Mouse (Mus musculus): Measurements from ENCODE around the gene Copz2. TPM values are rescaled to one million over a fixed set of nuclear protein-coding genes. Genes with fewer than 3 reads are reported as not detected.

Copz2 gene
- polyA plus RNA-seq, 1 experiment from 2014 or later: 136 TPM

DNA sequence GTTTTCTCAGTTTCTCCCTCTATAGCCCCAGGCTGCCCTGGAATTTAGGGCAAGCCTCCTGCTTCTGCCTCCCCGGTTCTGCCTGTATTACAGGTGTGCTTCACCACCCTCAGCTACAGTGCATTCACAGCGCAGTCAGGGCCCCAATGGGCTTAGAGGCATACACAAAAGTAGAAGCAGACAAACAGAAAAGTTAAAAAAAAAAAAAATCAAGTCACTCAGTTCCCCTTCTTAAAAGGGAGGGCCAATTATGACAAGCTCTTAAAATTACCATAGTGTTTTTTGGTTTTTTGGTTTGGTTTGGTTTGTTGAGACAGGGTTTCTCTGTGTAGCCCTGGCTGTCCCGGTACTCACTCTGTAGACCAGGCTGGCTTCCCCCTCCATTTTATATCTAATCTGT is 17.1 kb upstream of the Copz2 start:
- H3K9me3 ChIP-seq (replicated peaks; ENCODE audit: control insufficient read depth, low read length): no peaks in the 10 kb centered on the region
- no peak overlapping the region for H3K4me2 ChIP-seq (ENCODE audit: low read depth, low read length)
- no peaks in the 10 kb centered on the region for H3K27me3 ChIP-seq (ENCODE audit: control insufficient read depth, insufficient read depth, low read length)
- ATAC-seq (ENCODE audit: insufficient read depth, low FRiP score): no peak
- WGBS: 89% methylated on average over 3 of the region's 3 CpGs
- H3K27ac ChIP-seq (ENCODE audit: low read length): no peak overlapping the region
- H3K9ac ChIP-seq (ENCODE audit: low read length): no peak overlapping the region
- no peak overlapping the region for H3K4me3 ChIP-seq (replicated peaks; ENCODE audit: low read length)
- H3K4me1 ChIP-seq (ENCODE audit: control insufficient read depth, insufficient read depth, low read length): peaks cover 16% of the 10 kb centered on the region
- H3K36me3 ChIP-seq (ENCODE audit: control insufficient read depth, insufficient read depth, low read length): no peaks in the 10 kb centered on the region

DNA sequence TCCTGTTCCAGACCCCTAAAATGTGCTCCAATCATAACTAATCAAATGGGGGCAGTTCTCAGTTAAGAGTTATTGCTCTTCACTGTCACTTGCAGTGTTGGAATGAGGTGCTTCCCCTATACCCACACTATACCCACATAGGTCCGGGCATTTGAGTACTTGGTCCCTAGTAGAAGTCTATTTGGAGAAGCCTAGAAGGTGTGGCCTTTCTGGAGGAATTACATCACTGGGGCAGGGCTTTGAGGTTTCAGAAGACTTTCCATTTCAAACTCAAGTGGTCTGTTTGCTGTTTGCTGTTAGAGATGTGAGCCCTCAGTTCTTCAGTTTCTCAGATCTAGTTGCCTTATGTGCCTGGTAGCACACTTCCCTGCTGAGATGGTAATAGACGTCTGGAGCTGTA is 16.7 kb upstream of the Copz2 start:
- Histone ChIP-seq H3K4me2 (ENCODE audit: low read depth, low read length) (no peak overlapping the region), H3K4me1 (ENCODE audit: control insufficient read depth, insufficient read depth, low read length) (peaks cover 12% of the 10 kb centered on the region), H3K27ac (ENCODE audit: low read length) (no peak overlapping the region), H3K27me3 (ENCODE audit: control insufficient read depth, insufficient read depth, low read length) (no peaks in the 10 kb centered on the region), H3K9me3 (replicated peaks; ENCODE audit: control insufficient read depth, low read length) (no peaks in the 10 kb centered on the region), H3K36me3 (ENCODE audit: control insufficient read depth, insufficient read depth, low read length) (no peaks in the 10 kb centered on the region), H3K4me3 (replicated peaks; ENCODE audit: low read length) (no peak overlapping the region), H3K9ac (ENCODE audit: low read length) (no peak overlapping the region)
- WGBS: 52% methylated on average over 2 of the region's 2 CpGs
- ATAC-seq (ENCODE audit: insufficient read depth, low FRiP score): no peak

DNA sequence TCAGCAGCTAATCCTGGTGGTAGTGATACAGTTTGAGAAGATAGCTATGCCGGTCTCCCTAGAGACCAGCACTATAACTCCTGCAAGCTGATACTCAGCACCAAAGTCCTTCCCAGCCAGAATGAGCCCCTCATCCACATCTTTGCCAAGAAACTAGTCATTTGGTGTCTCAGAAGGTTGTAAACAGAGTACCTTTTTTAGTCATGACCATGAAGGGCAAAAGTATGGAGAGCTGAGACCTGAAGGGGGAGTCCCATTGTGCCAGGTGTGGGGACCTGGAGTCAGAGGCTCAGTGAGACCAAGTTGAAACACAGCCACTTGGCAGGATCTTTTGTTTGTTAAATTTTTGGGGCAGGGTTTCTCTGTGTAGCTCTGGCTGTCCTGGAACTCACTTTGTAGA is 15.5 kb upstream of the Copz2 start:
- H3K9me3 ChIP-seq (replicated peaks; ENCODE audit: control insufficient read depth, low read length): no peaks in the 10 kb centered on the region
- H3K27me3 ChIP-seq (ENCODE audit: control insufficient read depth, insufficient read depth, low read length): no peaks in the 10 kb centered on the region
- H3K9ac ChIP-seq (ENCODE audit: low read length): no peak overlapping the region
- H3K4me2 ChIP-seq (ENCODE audit: low read depth, low read length): no peak overlapping the region
- 90% methylated on average over 1 of the region's 1 CpGs for WGBS
- no peak overlapping the region for H3K4me3 ChIP-seq (replicated peaks; ENCODE audit: low read length)
- H3K4me1 ChIP-seq (ENCODE audit: control insufficient read depth, insufficient read depth, low read length): 0 out of 2 replicates have a peak, but pooled peaks cover 3% of the 10 kb centered on the region
- no peak overlapping the region for H3K27ac ChIP-seq (ENCODE audit: low read length)
- no peaks in the 10 kb centered on the region for H3K36me3 ChIP-seq (ENCODE audit: control insufficient read depth, insufficient read depth, low read length)
- ATAC-seq (ENCODE audit: insufficient read depth, low FRiP score): no peak

- WGBS: 29% methylated on average over 9 of the region's 9 CpGs
- Histone ChIP-seq H3K9ac (ENCODE audit: low read length) (no peak overlapping the region), H3K27ac (ENCODE audit: low read length) (no peak overlapping the region), H3K36me3 (ENCODE audit: control insufficient read depth, insufficient read depth, low read length) (no peaks in the 10 kb centered on the region), H3K4me2 (ENCODE audit: low read depth, low read length) (no peak overlapping the region), H3K27me3 (ENCODE audit: control insufficient read depth, insufficient read depth, low read length) (no peaks in the 10 kb centered on the region), H3K9me3 (replicated peaks; ENCODE audit: control insufficient read depth, low read length) (no peaks in the 10 kb centered on the region), H3K4me3 (replicated peaks; ENCODE audit: low read length) (no peak overlapping the region), H3K4me1 (ENCODE audit: control insufficient read depth, insufficient read depth, low read length) (no peaks in the 10 kb centered on the region)
- peak; percentile 56; the same call in 1 of the 2 replicates for ATAC-seq (ENCODE audit: insufficient read depth, low FRiP score)
Measured at GRCm38 (mm10) chr11:96837298-96837697, 12.4 kb upstream of the Copz2 start.

GRCm38 (mm10) chr11:96838341-96838740 is 11.3 kb upstream of the Copz2 start:
- Histone ChIP-seq H3K4me2 (ENCODE audit: low read depth, low read length) (no peak overlapping the region), H3K4me1 (ENCODE audit: control insufficient read depth, insufficient read depth, low read length) (no peaks in the 10 kb centered on the region), H3K27ac (ENCODE audit: low read length) (no peak overlapping the region), H3K9me3 (replicated peaks; ENCODE audit: control insufficient read depth, low read length) (no peaks in the 10 kb centered on the region), H3K27me3 (ENCODE audit: control insufficient read depth, insufficient read depth, low read length) (no peaks in the 10 kb centered on the region), H3K4me3 (replicated peaks; ENCODE audit: low read length) (no peak overlapping the region), H3K9ac (ENCODE audit: low read length) (no peak overlapping the region), H3K36me3 (ENCODE audit: control insufficient read depth, insufficient read depth, low read length) (no peaks in the 10 kb centered on the region)
- 45% methylated on average over 4 of the region's 4 CpGs for WGBS
- no peak for ATAC-seq (ENCODE audit: insufficient read depth, low FRiP score)

- no peaks in the 10 kb centered on the region for H3K36me3 ChIP-seq (ENCODE audit: control insufficient read depth, insufficient read depth, low read length)
- no peak overlapping the region for H3K4me2 ChIP-seq (ENCODE audit: low read depth, low read length)
- no peaks in the 10 kb centered on the region for H3K27me3 ChIP-seq (ENCODE audit: control insufficient read depth, insufficient read depth, low read length)
- no peak for ATAC-seq (ENCODE audit: insufficient read depth, low FRiP score)
- H3K27ac ChIP-seq (ENCODE audit: low read length): no peak overlapping the region
- no peak overlapping the region for H3K4me3 ChIP-seq (replicated peaks; ENCODE audit: low read length)
- H3K9ac ChIP-seq (ENCODE audit: low read length): no peak overlapping the region
- H3K9me3 ChIP-seq (replicated peaks; ENCODE audit: control insufficient read depth, low read length): no peaks in the 10 kb centered on the region
- WGBS: 80% methylated on average over 7 of the region's 7 CpGs
- H3K4me1 ChIP-seq (ENCODE audit: control insufficient read depth, insufficient read depth, low read length): no peaks in the 10 kb centered on the region
Measured at GRCm38 (mm10) chr11:96839428-96839827, 10.2 kb upstream of the Copz2 start.

- no peak overlapping the region for H3K27ac ChIP-seq (ENCODE audit: low read length)
- H3K4me3 ChIP-seq (replicated peaks; ENCODE audit: low read length): no peak overlapping the region
- H3K4me1 ChIP-seq (ENCODE audit: control insufficient read depth, insufficient read depth, low read length): no peaks in the 10 kb centered on the region
- whole genome bisulfite sequencing: 57% methylated on average over 3 of the region's 3 CpGs
- no peak overlapping the region for H3K4me2 ChIP-seq (ENCODE audit: low read depth, low read length)
- H3K27me3 ChIP-seq (ENCODE audit: control insufficient read depth, insufficient read depth, low read length): no peaks in the 10 kb centered on the region
- no peaks in the 10 kb centered on the region for H3K9me3 ChIP-seq (replicated peaks; ENCODE audit: control insufficient read depth, low read length)
- H3K36me3 ChIP-seq (ENCODE audit: control insufficient read depth, insufficient read depth, low read length): no peaks in the 10 kb centered on the region
- no peak for ATAC-seq (ENCODE audit: insufficient read depth, low FRiP score)
- H3K9ac ChIP-seq (ENCODE audit: low read length): 0 out of 2 replicates have a peak overlapping the region, but pooled peaks have one; percentile 44
Measured at GRCm38 (mm10) chr11:96839877-96840276, 9.8 kb upstream of the Copz2 start.

- Histone ChIP-seq H3K36me3 (ENCODE audit: control insufficient read depth, insufficient read depth, low read length) (no peaks in the 10 kb centered on the region), H3K27ac (ENCODE audit: low read length) (no peak overlapping the region), H3K9me3 (replicated peaks; ENCODE audit: control insufficient read depth, low read length) (no peaks in the 10 kb centered on the region), H3K27me3 (ENCODE audit: control insufficient read depth, insufficient read depth, low read length) (no peaks in the 10 kb centered on the region), H3K4me1 (ENCODE audit: control insufficient read depth, insufficient read depth, low read length) (no peaks in the 10 kb centered on the region), H3K4me2 (ENCODE audit: low read depth, low read length) (no peak overlapping the region), H3K4me3 (replicated peaks; ENCODE audit: low read length) (no peak overlapping the region), H3K9ac (ENCODE audit: low read length) (0 out of 2 replicates have a peak overlapping the region, but pooled peaks have one; percentile 44)
- no peak for ATAC-seq (ENCODE audit: insufficient read depth, low FRiP score)
- 44% methylated on average over 8 of the region's 8 CpGs for WGBS
Measured at GRCm38 (mm10) chr11:96840290-96840689, 9.4 kb upstream of the Copz2 start.

DNA sequence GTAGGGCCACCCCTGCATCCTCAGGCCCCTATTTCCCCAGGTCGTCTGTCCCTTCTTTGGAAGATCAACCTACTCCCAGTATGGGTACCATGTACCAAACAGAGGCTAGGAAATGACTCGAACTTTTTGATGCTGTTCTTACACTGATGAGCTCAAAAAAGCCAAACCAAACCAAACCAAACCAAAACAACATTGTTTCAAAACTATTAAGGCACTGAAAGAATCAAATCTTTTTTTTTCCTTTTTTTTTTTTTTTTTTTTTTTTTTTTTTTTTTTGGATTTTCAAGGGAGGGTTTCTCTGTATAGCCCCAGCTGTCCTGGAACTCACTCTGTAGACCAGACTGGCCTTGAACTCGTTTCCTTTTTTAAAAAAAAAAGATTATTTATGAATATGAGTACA is 6.0 kb upstream of the Copz2 start:
- no peaks in the 10 kb centered on the region for H3K36me3 ChIP-seq (ENCODE audit: control insufficient read depth, insufficient read depth, low read length)
- H3K9ac ChIP-seq (ENCODE audit: low read length): no peak overlapping the region
- H3K9me3 ChIP-seq (replicated peaks; ENCODE audit: control insufficient read depth, low read length): no peaks in the 10 kb centered on the region; the same call in 1 of the 2 replicates
- 51% methylated on average over 3 of the region's 3 CpGs for WGBS
- no peak overlapping the region for H3K4me3 ChIP-seq (replicated peaks; ENCODE audit: low read length)
- H3K27ac ChIP-seq (ENCODE audit: low read length): no peak overlapping the region
- no peak for ATAC-seq (ENCODE audit: insufficient read depth, low FRiP score)
- no peaks in the 10 kb centered on the region for H3K4me1 ChIP-seq (ENCODE audit: control insufficient read depth, insufficient read depth, low read length)
- no peak overlapping the region for H3K4me2 ChIP-seq (ENCODE audit: low read depth, low read length)
- H3K27me3 ChIP-seq (ENCODE audit: control insufficient read depth, insufficient read depth, low read length): no peaks in the 10 kb centered on the region

DNA sequence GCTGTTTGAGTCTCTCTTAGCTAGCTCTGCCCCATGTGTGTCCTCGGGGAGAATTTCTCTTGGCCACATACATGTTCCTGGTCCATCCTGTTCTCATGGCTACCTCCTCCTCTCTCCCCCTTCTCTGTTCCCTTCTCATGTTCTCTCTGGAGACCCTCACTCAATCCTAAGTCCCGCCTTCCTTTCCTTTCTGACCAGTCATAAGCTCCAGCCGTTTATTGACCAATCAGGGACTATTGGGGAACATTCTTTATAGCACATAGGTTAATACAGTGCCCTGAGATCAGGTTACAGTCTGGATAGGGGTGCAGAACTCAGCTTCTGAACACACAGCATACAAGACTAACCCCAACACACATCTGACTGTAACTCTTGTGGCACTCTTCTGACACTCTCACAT is 2.4 kb upstream of the Copz2 start:
- no peak overlapping the region for H3K27ac ChIP-seq (ENCODE audit: low read length)
- no peak overlapping the region for H3K9ac ChIP-seq (ENCODE audit: low read length)
- ATAC-seq (ENCODE audit: insufficient read depth, low FRiP score): no peak
- peaks cover 7% of the 10 kb centered on the region; the same call in 1 of the 2 replicates for H3K4me1 ChIP-seq (ENCODE audit: control insufficient read depth, insufficient read depth, low read length)
- H3K4me2 ChIP-seq (ENCODE audit: low read depth, low read length): no peak overlapping the region
- 47% methylated on average over 3 of the region's 3 CpGs for WGBS
- H3K4me3 ChIP-seq (replicated peaks; ENCODE audit: low read length): no peak overlapping the region
- no peaks in the 10 kb centered on the region for H3K36me3 ChIP-seq (ENCODE audit: control insufficient read depth, insufficient read depth, low read length)
- no peaks in the 10 kb centered on the region; the same call in 1 of the 2 replicates for H3K9me3 ChIP-seq (replicated peaks; ENCODE audit: control insufficient read depth, low read length)
- H3K27me3 ChIP-seq (ENCODE audit: control insufficient read depth, insufficient read depth, low read length): no peaks in the 10 kb centered on the region
